Mouse (Mus musculus) small intestine, adult 2 months (tissue): Measurements from ENCODE around the gene Atp6v1e2. TPM values are rescaled to one million over a fixed set of nuclear protein-coding genes. Genes with fewer than 3 reads are reported as not detected.
A peak's percentile ranks its signal among the peaks of the same experiment; 100 is the strongest.

Source experiments
- H3K27ac ChIP-seq: fragments of 200-500 bp; 2 replicates; pipeline ENCODE4 v1.5.1; 2012; ENCODE audit warnings: low read depth, low read length, control low read depth, inconsistent platforms; ENCODE audit not compliant: insufficient read depth
- H3K27me3 ChIP-seq: fragments of 200-500 bp; 2 replicates; pipeline ENCODE4 v1.6.1; 2012; ENCODE audit warnings: mild to moderate bottlenecking, moderate library complexity, low read length, inconsistent platforms; ENCODE audit not compliant: control insufficient read depth, insufficient read depth
- H3K36me3 ChIP-seq: fragments of 200-500 bp; 2 replicates; pipeline ENCODE4 v1.6.1; 2012; ENCODE audit warnings: mild to moderate bottlenecking, low read length, control low read depth, inconsistent platforms; ENCODE audit not compliant: control insufficient read depth, insufficient read depth
- H3K4me1 ChIP-seq: fragments of 200-500 bp; 2 replicates; pipeline ENCODE4 v1.6.1; 2012; ENCODE audit warnings: low read length, inconsistent platforms, mixed read lengths; ENCODE audit not compliant: control insufficient read depth, insufficient read depth, insufficient read length
- H3K4me3 ChIP-seq: fragments of 200-500 bp; 2 replicates; pipeline ENCODE4 v1.5.1; 2012; ENCODE audit warnings: low read depth, mild to moderate bottlenecking, control low read depth, inconsistent platforms, low read length, moderate library complexity
- CTCF ChIP-seq: fragments of 200-500 bp; IDR thresholded peaks from 2 replicates; pipeline ENCODE4 v1.5.1; 2012; ENCODE audit warnings: low read depth, mild to moderate bottlenecking, control low read depth, inconsistent platforms, low read length, moderate library complexity, mixed read lengths; ENCODE audit not compliant: insufficient replicate concordance, insufficient read length; ENCODE audit errors: extremely low read depth
- POLR2A ChIP-seq: fragments of 200-500 bp; IDR thresholded peaks from 2 replicates; pipeline ENCODE4 v1.6.1; 2012; ENCODE audit warnings: low read depth, mild to moderate bottlenecking, control low read depth, inconsistent platforms, low read length, moderate library complexity
- WGBS: fragments of 180-500 bp; shearing (Covaris S2); methylation state at CpG from one replicate; pipeline ENCODE4 v1.1.7; 2018; 5-methylcytosine and 5-hydroxymethylcytosine counted together
- polyA plus RNA-seq: library from polyadenylated mRNA; depleted of rRNA; stranded (reverse); fragments of >200 nt; gene quantifications from 2 replicates; pipeline ENCODE4 v1.2.3, GENCODE M21; 2012; rRNA removed

Gene Atp6v1e2
- not detected in 2 replicates for polyA plus RNA-seq

DNA sequence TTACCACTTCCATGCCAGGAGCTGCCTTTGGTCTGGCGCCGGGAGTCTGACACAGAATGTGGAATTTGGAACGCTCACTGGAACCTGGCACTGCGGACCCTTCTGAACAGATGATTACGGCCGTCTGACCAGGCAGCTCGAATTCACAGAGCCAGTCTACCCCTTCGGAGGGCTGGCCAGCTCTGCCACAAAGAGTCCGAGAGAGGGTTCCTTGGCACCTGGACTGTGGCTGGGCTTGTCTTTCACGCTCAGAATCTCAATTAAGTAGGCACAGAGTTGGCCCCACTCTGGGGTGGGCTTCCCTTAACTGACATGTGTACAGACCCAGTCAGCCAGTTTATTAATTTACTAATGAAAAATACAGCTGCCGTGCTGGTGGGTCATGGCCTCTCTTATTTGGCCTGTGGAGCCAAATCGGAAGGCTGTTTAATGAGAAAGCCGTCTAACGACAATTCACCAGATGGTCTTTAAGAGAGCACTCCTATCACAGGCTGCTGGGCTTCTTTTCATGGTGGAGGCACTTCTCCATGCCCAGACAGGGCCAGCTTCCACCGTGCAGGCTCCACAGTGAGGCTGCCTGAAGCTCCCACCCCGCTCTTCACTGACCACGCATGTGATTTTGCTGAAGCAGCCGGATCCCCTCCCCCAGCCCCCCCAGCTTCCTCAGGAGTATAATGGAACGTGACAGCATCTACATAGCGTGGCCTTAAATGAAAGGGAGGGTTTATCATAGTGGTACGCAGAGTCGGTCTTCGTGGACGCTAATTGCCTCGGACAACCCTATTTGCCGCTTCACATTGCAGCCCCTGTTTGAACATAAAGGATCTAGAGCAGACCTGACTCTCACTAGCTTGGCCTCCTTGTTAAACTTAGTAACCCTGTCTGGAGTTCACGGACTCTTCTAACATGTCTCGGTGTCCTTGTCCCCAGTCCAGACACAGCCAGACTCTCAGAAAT, at the start of gene Atp6v1e2:
Gene Atp6v1e2 (minus strand): TSS at position 58 of the 957 bp plus-strand sequence.
- H3K27me3 ChIP-seq, result no peaks in the 10 kb centered on the region; the same call in 1 of the 2 replicates
- no peak within 1 kb of the TSS for H3K27ac ChIP-seq
- H3K4me3 ChIP-seq, result no peak within 1 kb of the TSS
- no peak for TF ChIP-seq CTCF
- no peak for TF ChIP-seq POLR2A
- WGBS, result 87% methylated on average over 28 of the region's 28 CpGs
- no peaks in the 10 kb centered on the region for H3K36me3 ChIP-seq
- peaks cover 2% of the 10 kb centered on the region; the same call in 1 of the 2 replicates for H3K4me1 ChIP-seq

DNA sequence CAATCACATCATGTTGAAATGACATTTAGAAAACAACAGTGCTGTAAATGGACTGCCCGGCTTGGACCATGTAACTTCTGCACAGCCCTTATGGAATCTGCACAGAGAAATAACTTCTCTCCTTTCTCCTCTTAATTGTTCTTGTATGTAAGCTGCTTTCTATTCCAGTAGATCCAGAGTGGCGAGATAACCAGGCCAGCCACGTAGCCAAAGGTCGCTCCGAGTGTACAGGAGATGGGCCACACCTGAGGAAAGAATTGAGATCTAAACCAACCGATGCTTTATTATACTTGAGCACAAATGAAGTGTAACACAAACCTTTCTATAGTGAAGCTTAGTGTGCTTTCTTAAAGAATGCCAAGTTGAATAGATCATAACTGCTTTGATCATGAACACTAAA, 49.6 kb upstream of the Atp6v1e2 start:
- H3K36me3 ChIP-seq, result peaks cover 10% of the 10 kb centered on the region
- WGBS, result 32% methylated on average over 6 of the region's 6 CpGs

DNA sequence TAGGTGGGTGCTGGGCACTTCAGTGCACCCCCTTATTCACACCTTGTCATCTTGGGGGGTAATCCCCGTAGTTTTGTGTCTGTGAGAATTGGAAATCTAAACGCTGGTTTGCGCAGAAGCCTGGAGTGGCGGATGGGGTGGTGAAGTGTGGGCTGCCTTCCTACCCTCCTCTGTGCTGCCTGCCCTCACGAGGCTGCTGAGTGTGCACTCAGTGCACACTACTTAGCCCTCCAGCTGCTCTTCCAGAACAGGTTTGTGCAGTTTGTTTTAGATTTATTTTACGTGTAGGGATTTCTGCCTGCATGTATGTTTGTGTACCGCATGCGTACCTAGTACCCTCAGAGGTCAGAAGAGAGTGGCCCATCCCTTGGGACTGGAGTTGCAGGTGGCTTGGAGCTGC, 43.6 kb upstream of the Atp6v1e2 start:
- TF ChIP-seq POLR2A, result no peak
- WGBS, result 84% methylated on average over 8 of the region's 8 CpGs

More for the DNA sequence above, 49.6 kb upstream of the Atp6v1e2 start:
- no peaks in the 10 kb centered on the region for H3K27me3 ChIP-seq
- peak overlapping the region; percentile 50; the same call in 1 of the 2 replicates for H3K27ac ChIP-seq
- no peak overlapping the region for H3K4me3 ChIP-seq
- TF ChIP-seq CTCF, result no peak
- no peak for TF ChIP-seq POLR2A
- peaks cover 6% of the 10 kb centered on the region; the same call in 1 of the 2 replicates for H3K4me1 ChIP-seq

DNA sequence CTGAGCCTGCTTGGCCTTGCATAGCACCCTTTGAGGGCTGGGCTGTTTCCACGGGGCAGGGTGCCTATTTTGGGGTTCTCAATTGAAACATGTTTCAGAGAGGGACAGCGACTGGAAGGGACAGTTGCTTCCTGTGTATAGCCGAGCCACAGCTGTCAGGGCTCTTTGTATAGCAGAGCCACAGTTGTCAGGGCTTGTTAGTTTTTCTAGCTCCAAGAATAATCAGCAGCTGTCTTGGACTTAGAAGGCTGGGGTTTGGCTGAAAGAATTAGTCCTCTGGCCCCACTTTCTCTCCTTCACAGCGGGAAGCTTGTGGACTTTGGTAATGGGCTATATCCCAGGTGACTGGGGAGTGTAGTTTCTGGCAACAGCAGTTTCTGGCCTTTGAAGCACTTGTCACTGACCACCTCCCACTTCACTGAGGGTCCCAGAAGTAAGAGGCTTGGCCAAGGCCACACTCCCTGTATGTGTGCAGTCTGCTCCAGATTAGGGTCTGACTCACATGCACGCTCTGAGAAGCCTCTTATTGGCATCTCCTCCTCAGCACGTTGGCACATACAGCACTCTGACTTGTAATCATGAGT, 41.0 kb upstream of the Atp6v1e2 start:
- H3K27me3 ChIP-seq, result no peaks in the 10 kb centered on the region
- no peak for TF ChIP-seq POLR2A
- no peak overlapping the region for H3K4me3 ChIP-seq
- H3K27ac ChIP-seq, result no peak overlapping the region
- 44% methylated on average over 6 of the region's 6 CpGs for WGBS
- H3K4me1 ChIP-seq, result peaks cover 6% of the 10 kb centered on the region; the same call in 1 of the 2 replicates
- H3K36me3 ChIP-seq, result no peaks in the 10 kb centered on the region

More for the DNA sequence above, 43.6 kb upstream of the Atp6v1e2 start:
- H3K4me3 ChIP-seq, result no peak overlapping the region
- H3K27ac ChIP-seq, result no peak overlapping the region
- no peaks in the 10 kb centered on the region for H3K36me3 ChIP-seq
- no peaks in the 10 kb centered on the region for H3K27me3 ChIP-seq
- peaks cover 5% of the 10 kb centered on the region; the same call in 1 of the 2 replicates for H3K4me1 ChIP-seq

DNA sequence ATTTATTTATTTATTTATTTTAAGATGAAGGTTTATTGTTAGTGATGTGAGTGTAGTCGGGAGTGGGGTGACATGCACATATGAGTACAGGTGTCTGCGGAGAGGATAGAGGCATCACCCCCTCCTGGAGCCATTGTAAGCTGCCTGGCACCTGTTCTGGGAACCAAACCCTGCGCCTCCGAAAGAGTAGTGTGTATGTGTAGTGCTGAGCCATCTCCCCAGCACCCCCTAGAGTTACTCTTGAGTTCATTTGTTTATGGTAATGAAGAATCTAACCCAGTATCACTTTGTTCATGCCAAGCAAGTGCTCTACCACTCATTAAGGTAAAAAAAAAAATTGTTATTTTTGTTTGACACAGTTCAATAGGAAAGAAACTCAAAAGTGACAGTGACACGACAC, 40.5 kb upstream of the Atp6v1e2 start:
- Histone ChIP-seq H3K4me3 (no peak overlapping the region), H3K4me1 (peaks cover 11% of the 10 kb centered on the region), H3K36me3 (no peaks in the 10 kb centered on the region), H3K27ac (no peak overlapping the region), H3K27me3 (no peaks in the 10 kb centered on the region)
- 85% methylated on average over 5 of the region's 5 CpGs for WGBS
- TF ChIP-seq POLR2A (no peak), CTCF (no peak)

DNA sequence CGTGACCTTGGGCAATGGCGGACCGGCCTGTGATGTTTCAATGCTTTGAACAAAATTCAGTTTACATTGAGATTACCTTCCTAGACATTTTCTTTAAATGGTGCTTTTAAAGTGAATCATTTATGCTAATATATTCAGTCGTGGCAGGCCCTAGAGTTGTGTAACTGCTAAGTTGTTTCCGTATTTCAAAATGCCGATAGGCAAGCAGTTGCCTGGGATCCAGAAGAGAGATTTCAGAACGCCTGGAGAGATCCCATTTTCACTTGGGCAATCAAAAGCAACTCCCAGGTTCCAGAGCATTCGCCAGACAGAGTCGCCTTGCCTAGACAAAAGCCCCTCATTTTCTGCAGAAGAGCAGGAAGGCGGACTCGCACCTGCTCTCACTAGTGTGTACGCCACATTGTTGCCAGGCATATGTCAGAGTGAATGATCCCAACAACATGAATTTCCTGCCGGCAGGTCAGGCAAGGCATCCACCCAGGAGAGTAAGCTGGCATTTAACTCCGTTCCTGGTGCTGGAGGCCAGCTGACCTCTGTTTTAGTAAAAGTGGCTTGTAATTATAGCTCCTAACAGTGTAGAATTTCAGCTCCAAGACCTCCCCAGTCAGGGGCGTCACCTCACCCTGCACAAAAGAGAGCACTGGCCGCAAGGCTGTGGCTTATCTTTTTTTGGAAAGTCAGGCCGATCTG, 38.9 kb upstream of the Atp6v1e2 start:
- WGBS, result 82% methylated on average over 17 of the region's 17 CpGs
- H3K4me3 ChIP-seq, result no peak overlapping the region
- TF ChIP-seq CTCF (no peak), POLR2A (no peak)
- H3K27me3 ChIP-seq, result no peaks in the 10 kb centered on the region
- no peak overlapping the region for H3K27ac ChIP-seq
- peaks cover 23% of the 10 kb centered on the region for H3K4me1 ChIP-seq
- no peaks in the 10 kb centered on the region for H3K36me3 ChIP-seq

DNA sequence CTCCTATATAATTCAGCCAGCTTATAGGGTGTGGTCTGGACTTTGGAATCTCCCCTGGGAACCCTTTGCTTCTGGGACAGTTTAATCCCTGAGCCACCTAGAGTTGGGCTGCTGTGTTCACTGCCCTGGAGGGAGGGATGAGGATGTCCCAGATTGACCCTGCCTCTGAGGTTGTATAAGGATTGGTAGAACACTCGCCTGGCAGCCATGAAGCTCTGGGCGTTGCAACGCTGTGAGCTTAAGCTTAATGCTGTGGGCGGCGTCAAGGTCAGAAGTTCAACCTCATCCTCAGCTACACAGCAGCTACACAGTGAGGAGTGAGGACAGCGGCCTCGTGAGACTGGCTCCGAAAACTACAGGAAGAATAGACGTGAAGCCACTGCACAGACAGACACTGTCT, 34.8 kb upstream of the Atp6v1e2 start:
- 30% methylated on average over 9 of the region's 9 CpGs for WGBS
- H3K4me1 ChIP-seq, result peaks cover 20% of the 10 kb centered on the region
- H3K27ac ChIP-seq, result peak overlapping the region; percentile 81
- no peak overlapping the region; the same call in 1 of the 2 replicates for H3K4me3 ChIP-seq
- peaks cover 9% of the 10 kb centered on the region; the same call in 1 of the 2 replicates for H3K36me3 ChIP-seq
- H3K27me3 ChIP-seq, result no peaks in the 10 kb centered on the region
- TF ChIP-seq CTCF (peak; percentile 16; the same call in 1 of the 2 replicates), POLR2A (no peak)
